Comparison of ENCODE assay signal across 7 mouse cellular contexts in genomic region chr4:128858226-128858625, GRCm38 (mm10). TPM values are rescaled to one million over a fixed set of nuclear protein-coding genes. Genes with fewer than 3 reads are reported as not detected.
DNase-seq lines count a peak whose midpoint lies in the region; ATAC-seq and TF ChIP-seq lines count a peak whose summit lies in the region.
"Not testable (repeated sequence)": the region's sequence is repeated elsewhere in the genome, so short reads cannot be mapped to it uniquely, and the experiment has no call there.

No protein-coding gene starts in this region.

- intact Hi-C loops in left cerebral cortex, adult 2 months (cut with DNase I) = loop anchor here (2.0 to 5.0 kb wide), 3 partner anchors 81 to 246 kb away; partner anchors contain the start of gene Zscan20

- not testable (repeated sequence) for H3K27ac ChIP-seq in left cerebral cortex, adult 2 months; small intestine, adult 2 months (ENCODE audit: insufficient read depth, low read depth, low read length)

- peak; percentile 43 for ATAC-seq in inflammation-experienced regulatory T-cells, adult 6 months
- peak; percentile 68 for ATAC-seq in megakaryocyte progenitor cell, adult 5-6 weeks (replicated peaks; ENCODE audit: poor library complexity)

- TF ChIP-seq CTCF in left cerebral cortex, adult 2 months (IDR thresholded peaks at IDR 0.05) = peak; percentile 66
- peak; percentile 46; the same call in 1 of the 2 replicates for TF ChIP-seq CTCF in small intestine, adult 2 months (IDR thresholded peaks at IDR 0.05; ENCODE audit: extremely low read depth, insufficient read length, insufficient replicate concordance, low read depth, low read length)

- not testable (repeated sequence) for H3K27me3 ChIP-seq in small intestine, adult 2 months (ENCODE audit: control insufficient read depth, insufficient read depth, low read length)

- H3K36me3 ChIP-seq in small intestine, adult 2 months (ENCODE audit: control insufficient read depth, insufficient read depth, low read length) = not testable (repeated sequence)

- not testable (repeated sequence) for H3K4me1 ChIP-seq in small intestine, adult 2 months (ENCODE audit: control insufficient read depth, insufficient read depth, insufficient read length, low read length)

- H3K4me3 ChIP-seq in left cerebral cortex, adult 2 months; small intestine, adult 2 months (ENCODE audit: low read depth, low read length): not testable (repeated sequence)

- peak; percentile 89 for DNase-seq in NIH3T3 (ENCODE audit: low read depth)
- DNase-seq in cerebellum, adult 8-10 months = peak; percentile 71
- DNase-seq in frontal cortex, postnatal 10 days (ENCODE audit: low spot score in 2 of 2) = peak; percentile 51 to 71
- peak; percentile 67 to 72 for DNase-seq in left cerebral cortex, adult 2 months (ENCODE audit: extremely low spot score in 1 of 2, low spot score in 2 of 2)

- TF ChIP-seq POLR2A in small intestine, adult 2 months (IDR thresholded peaks at IDR 0.05; ENCODE audit: low read depth, low read length) = not testable (repeated sequence)

RNA-seq across cellular contexts. Expression of gene Trim62, which starts 25.2 kb away (rescaled TPM):
- polyA plus RNA-seq in inflammation-experienced regulatory T-cells, adult 6 months (2017; shearing (Covaris generic)) = 1 to 10 TPM in 2 of 3 experiments, under 1 TPM in 1; 0.98 to 1.8 (median 1.5) TPM
- total RNA-seq in left cerebral cortex, adult 2 months (2021) = 10 to 100 TPM; 15.3 to 18.8 TPM
- total RNA-seq in megakaryocyte progenitor cell, adult 5-6 weeks (2015) = 0.62 and 0.66 TPM in 2 replicates
- total RNA-seq in megakaryocyte progenitor cell, adult 5-6 weeks (2017) = 0.33 and 0.41 TPM in 2 replicates
- polyA plus RNA-seq in small intestine, adult 2 months (2012; rRNA removed) = 3.0 and 7.7 TPM in 2 replicates

RNA-seq across cellular contexts. Expression of gene Zfp362, which starts 52.4 kb away (rescaled TPM):
- 10 to 100 TPM in 1 of 3 experiments, 1 to 10 TPM in 2; 6.0 to 10.3 (median 8.4) TPM for polyA plus RNA-seq in inflammation-experienced regulatory T-cells, adult 6 months (2017; shearing (Covaris generic))
- total RNA-seq in left cerebral cortex, adult 2 months (2021) = 10 to 100 TPM; 27.1 to 28.1 TPM
- 20.5 and 22.2 TPM in 2 replicates for total RNA-seq in megakaryocyte progenitor cell, adult 5-6 weeks (2015)
- 4.7 and 5.7 TPM in 2 replicates for total RNA-seq in megakaryocyte progenitor cell, adult 5-6 weeks (2017)
- polyA plus RNA-seq in small intestine, adult 2 months (2012; rRNA removed) = 19.8 and 37.8 TPM in 2 replicates

Comparison
In these comparisons a context has a peak if more than half of its experiments do, and no peak if none do; other contexts are left out.
1. RNA of gene Trim62, which starts 25.2 kb away (total RNA-seq): 15.3 to 18.8 TPM in left cerebral cortex, adult 2 months; 0.33 to 0.66 TPM in megakaryocyte progenitor cell, adult 5-6 weeks; every median in the first group is over 4 times any median in the second.
2. Peak in every context shown above with its lines, with median percentiles within 50 percentile points of each other: DNase-seq.